Mouse (Mus musculus) kidney, embryonic 14.5 days (tissue): ENCODE measurements around the gene Ralbp1. TPM values are rescaled to one million over a fixed set of nuclear protein-coding genes. Genes with fewer than 3 reads are reported as not detected.

Source experiments
- ATAC-seq: fragments of 200-750 bp; cut with Nextera tagmentation; 2 replicates; pipeline ENCODE4 v1.8.0; 2017; ENCODE audit warnings: moderate number of reproducible peaks, mild to moderate bottlenecking, moderate TSS enrichment, moderate library complexity; ENCODE audit not compliant: low FRiP score, low TSS enrichment
- H3K27ac ChIP-seq: fragments of 300-500 bp; sonication (generic); 2 replicates; pipeline ENCODE4 v1.5.1; 2014; ENCODE audit warnings: low read depth, mild to moderate bottlenecking, low read length, moderate library complexity, mixed read lengths
- H3K27me3 ChIP-seq: fragments of 300-500 bp; sonication (generic); 2 replicates; pipeline ENCODE4 v1.6.1; 2014; ENCODE audit warnings: mild to moderate bottlenecking, low read length; ENCODE audit not compliant: control insufficient read depth, insufficient read depth
- H3K36me3 ChIP-seq: fragments of 300-500 bp; sonication (generic); 2 replicates; pipeline ENCODE4 v1.6.1; 2014; ENCODE audit warnings: low read length, mixed read lengths; ENCODE audit not compliant: control insufficient read depth, insufficient read depth
- H3K4me1 ChIP-seq: fragments of 300-500 bp; sonication (generic); 2 replicates; pipeline ENCODE4 v1.6.1; 2014; ENCODE audit warnings: low read length, mixed read lengths; ENCODE audit not compliant: control insufficient read depth, insufficient read depth
- H3K4me2 ChIP-seq: fragments of 300-500 bp; sonication (generic); replicated peaks from 2 replicates; pipeline ENCODE4 v1.6.1; 2014; ENCODE audit warnings: low read depth, mild to moderate bottlenecking, low read length
- H3K4me3 ChIP-seq: fragments of 300-500 bp; sonication (generic); 2 replicates; pipeline ENCODE4 v1.5.1; 2014; ENCODE audit warnings: mild to moderate bottlenecking, low read length
- H3K9ac ChIP-seq: fragments of 300-500 bp; sonication (generic); 2 replicates; pipeline ENCODE4 v1.6.1; 2014; ENCODE audit warnings: low read depth, mild to moderate bottlenecking, low read length, moderate library complexity
- H3K9me3 ChIP-seq: fragments of 300-500 bp; sonication (generic); 2 replicates; pipeline ENCODE4 v1.6.1; 2016; ENCODE audit warnings: low read length; ENCODE audit not compliant: control insufficient read depth
- WGBS: fragments of 180-500 bp; shearing (Covaris S2); extraction: QIAGEN DNeasy Blood & Tissue Kit; methylation state at CpG from one replicate; pipeline ENCODE4 v1.1.7; 2014; 5-methylcytosine and 5-hydroxymethylcytosine counted together
- polyA plus RNA-seq: library from polyadenylated mRNA; unstranded; fragments of >200 nt; fragmentation: Nextera tagmentation; extraction: Ambion mirVana; gene quantifications from 2 replicates; pipeline ENCODE4 v1.2.1, GENCODE M21; 2014

Ralbp1 gene
- polyA plus RNA-seq, 1 experiment from 2014 or later: 61.3 TPM

DNA sequence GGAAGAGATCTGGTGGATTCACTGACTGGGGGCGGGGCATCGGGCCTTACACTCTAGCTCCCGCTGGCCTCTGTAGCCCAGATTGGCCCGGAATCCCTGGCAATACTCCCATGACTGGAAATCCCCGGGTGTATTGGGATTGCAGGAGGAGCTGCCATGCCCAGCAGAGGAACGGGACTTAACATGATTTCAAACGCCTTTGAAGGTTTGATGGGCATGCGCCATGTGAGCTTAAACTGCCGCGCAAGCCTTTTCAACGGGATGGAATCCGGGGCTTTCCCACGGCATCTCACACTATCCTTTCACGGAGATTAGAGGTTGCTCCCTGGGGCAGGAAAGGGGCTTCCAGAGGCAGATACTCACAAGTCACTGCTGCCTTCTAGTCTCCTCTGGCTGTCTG lies 19.6 kb upstream of the Ralbp1 start:
- Histone ChIP-seq H3K4me1 (peaks cover 7% of the 10 kb centered on the region), H3K36me3 (no peaks in the 10 kb centered on the region), H3K9me3 (peaks cover 2% of the 10 kb centered on the region; the same call in 1 of the 2 replicates), H3K27ac (no peak overlapping the region), H3K4me3 (no peak overlapping the region), H3K9ac (no peak overlapping the region), H3K4me2 (no peak overlapping the region), H3K27me3 (no peaks in the 10 kb centered on the region)
- no peak for ATAC-seq
- 89% methylated on average over 14 of the region's 14 CpGs for WGBS

DNA sequence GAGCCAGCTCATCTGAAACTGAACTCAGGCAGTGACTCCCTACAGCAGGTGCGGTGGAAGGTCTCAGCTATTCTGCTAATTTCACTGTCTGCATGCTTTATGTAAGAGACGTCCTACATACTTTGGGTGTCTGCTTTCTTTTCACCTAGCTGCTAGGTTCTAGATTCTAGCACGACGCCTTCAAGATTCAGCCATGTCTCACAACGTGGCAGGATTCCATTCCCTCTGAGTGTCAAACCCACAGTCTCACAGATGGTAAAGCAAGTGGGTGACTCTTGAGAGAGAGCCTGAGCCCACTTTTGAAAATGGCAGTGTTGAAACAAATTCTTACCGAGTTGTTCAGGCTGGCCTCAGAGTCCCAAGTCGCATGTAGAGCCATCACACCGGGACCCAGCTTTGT lies 18.2 kb upstream of the Ralbp1 start:
- Histone ChIP-seq H3K27me3 (no peaks in the 10 kb centered on the region), H3K36me3 (no peaks in the 10 kb centered on the region), H3K27ac (no peak overlapping the region), H3K4me3 (no peak overlapping the region), H3K9me3 (peaks cover 2% of the 10 kb centered on the region; the same call in 1 of the 2 replicates), H3K4me2 (no peak overlapping the region), H3K4me1 (peaks cover 7% of the 10 kb centered on the region), H3K9ac (no peak overlapping the region)
- 94% methylated on average over 8 of the region's 8 CpGs for WGBS
- no peak for ATAC-seq

DNA sequence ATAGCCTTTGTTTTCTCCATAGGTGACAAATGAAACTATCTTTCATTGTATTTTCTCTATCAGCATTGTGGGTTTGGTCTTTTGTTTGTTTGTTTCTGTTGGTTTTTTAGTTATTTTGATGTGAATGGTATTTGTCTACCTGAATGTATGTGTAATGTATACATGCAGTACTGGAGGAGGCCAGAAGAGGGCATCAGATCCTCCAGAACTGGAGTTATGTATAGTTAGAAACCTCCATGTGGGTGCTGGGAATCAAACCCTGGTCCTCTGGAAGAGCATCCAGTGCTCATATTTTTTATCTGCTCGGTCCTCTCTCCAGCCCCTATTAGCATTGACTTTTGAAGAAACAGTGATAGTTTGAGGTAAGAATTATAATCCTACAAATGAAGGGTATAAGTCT lies 17.4 kb upstream of the Ralbp1 start:
- Histone ChIP-seq H3K4me3 (no peak overlapping the region), H3K27me3 (no peaks in the 10 kb centered on the region), H3K4me2 (no peak overlapping the region), H3K27ac (no peak overlapping the region), H3K9ac (no peak overlapping the region), H3K9me3 (peaks cover 2% of the 10 kb centered on the region; the same call in 1 of the 2 replicates), H3K4me1 (peaks cover 7% of the 10 kb centered on the region), H3K36me3 (no peaks in the 10 kb centered on the region)
- ATAC-seq: no peak
- 92% methylated on average over 1 of the region's 1 CpGs for WGBS

DNA sequence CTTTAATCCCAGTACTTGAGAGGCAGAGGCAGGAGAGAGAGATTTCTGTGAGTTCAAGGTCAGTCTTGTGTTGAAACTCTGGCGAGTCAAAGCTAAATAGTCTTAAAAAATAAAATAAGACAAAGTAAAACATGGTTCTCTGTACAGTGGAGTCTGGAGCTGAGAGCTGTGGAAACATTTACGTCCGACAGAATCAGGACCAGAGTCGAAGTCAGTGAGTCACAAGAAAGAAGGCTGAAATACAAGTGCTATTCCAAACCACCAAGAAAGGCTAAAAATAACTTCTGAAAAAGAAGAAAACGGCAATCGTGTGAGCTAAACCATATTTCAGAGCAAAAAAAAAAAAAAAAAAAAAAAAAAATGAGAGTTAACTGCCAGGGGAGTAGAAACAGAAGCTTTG lies 16.7 kb upstream of the Ralbp1 start:
- no peaks in the 10 kb centered on the region for H3K36me3 ChIP-seq
- peaks cover 7% of the 10 kb centered on the region for H3K4me1 ChIP-seq
- H3K27me3 ChIP-seq: no peaks in the 10 kb centered on the region
- WGBS: 89% methylated on average over 6 of the region's 6 CpGs
- peaks cover 2% of the 10 kb centered on the region; the same call in 1 of the 2 replicates for H3K9me3 ChIP-seq
- no peak overlapping the region for H3K4me3 ChIP-seq
- no peak overlapping the region for H3K9ac ChIP-seq
- no peak overlapping the region for H3K27ac ChIP-seq
- no peak overlapping the region for H3K4me2 ChIP-seq
- no peak for ATAC-seq

DNA sequence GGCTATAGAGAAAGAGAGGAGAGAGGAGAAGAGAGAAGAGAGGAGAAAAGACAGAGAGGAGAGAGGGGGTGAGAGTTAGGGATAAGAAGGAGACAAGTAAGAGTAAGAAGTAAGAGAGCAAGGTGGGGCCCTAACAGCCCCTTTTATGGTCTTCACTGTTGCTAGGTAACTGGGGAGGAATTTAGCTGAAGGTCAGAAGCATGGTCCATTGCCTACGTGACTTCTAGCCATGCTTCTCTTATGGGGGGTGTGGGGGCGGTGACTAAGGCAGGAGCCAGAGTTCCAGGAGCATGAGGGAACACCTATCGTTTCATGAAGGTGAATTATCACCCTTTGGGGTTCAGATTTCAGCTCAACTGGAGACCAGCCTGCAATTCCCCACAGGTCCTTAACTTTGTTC lies 10.4 kb upstream of the Ralbp1 start:
- Histone ChIP-seq H3K4me2 (no peak overlapping the region), H3K4me3 (no peak overlapping the region), H3K9ac (no peak overlapping the region), H3K27ac (no peak overlapping the region), H3K27me3 (no peaks in the 10 kb centered on the region), H3K9me3 (no peaks in the 10 kb centered on the region), H3K36me3 (no peaks in the 10 kb centered on the region), H3K4me1 (no peaks in the 10 kb centered on the region)
- no peak for ATAC-seq
- WGBS: 35% methylated on average over 3 of the region's 3 CpGs

DNA sequence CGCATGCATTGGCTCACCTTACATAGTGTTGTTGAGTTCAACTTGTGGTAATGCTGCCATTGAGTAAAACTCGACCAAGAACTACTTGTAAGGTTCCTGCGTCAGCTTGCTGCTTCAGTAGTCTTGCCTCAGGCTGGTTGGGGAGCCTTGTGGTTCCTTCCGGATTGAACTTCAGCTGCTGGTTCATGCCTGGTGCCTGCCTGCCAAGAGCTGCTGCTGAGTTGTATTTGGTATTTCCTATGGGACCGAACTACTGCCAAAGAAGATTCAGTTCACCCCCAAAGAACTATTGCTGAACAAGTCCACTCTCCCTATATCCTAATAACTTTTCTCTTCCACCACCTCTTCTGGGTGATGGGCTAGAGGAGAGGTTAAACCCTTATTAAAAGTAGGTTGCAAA lies 3.9 kb upstream of the Ralbp1 start:
- no peak overlapping the region for H3K4me3 ChIP-seq
- H3K9ac ChIP-seq: no peak overlapping the region
- no peak overlapping the region for H3K27ac ChIP-seq
- H3K36me3 ChIP-seq: no peaks in the 10 kb centered on the region
- H3K9me3 ChIP-seq: no peaks in the 10 kb centered on the region
- H3K4me2 ChIP-seq: no peak overlapping the region
- 82% methylated on average over 5 of the region's 5 CpGs for WGBS
- H3K4me1 ChIP-seq: peaks cover 10% of the 10 kb centered on the region
- ATAC-seq: no peak
- no peaks in the 10 kb centered on the region for H3K27me3 ChIP-seq

DNA sequence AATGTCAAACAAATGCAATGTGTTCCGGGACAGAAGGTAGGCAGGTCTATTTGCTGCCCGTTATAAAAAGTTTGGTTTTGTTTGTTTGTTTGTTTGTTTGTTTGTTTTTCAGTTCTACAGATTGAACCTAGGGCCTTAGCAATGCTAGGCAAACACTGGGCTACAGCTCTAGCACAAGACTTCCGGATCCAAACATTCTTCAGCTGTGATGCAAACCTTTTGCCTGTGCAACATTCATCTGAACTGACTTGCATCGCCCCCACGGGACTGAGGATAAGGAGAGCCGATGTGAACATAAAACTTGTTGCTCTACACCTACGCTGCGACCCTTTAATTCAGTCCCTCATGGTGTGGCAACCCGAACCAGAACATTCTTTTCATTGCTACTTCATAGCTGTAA lies 973 bp upstream of the Ralbp1 start:
- no peaks in the 10 kb centered on the region for H3K27me3 ChIP-seq
- H3K4me2 ChIP-seq: peak overlapping the region; percentile 87
- H3K9me3 ChIP-seq: no peaks in the 10 kb centered on the region
- H3K4me1 ChIP-seq: peaks cover 30% of the 10 kb centered on the region
- no peak for ATAC-seq
- H3K27ac ChIP-seq: peak overlapping the region; percentile 97; the same call in 1 of the 2 replicates
- 52% methylated on average over 9 of the region's 9 CpGs for WGBS
- peak overlapping the region; percentile 78 for H3K9ac ChIP-seq
- H3K4me3 ChIP-seq: peak overlapping the region; percentile 67
- no peaks in the 10 kb centered on the region for H3K36me3 ChIP-seq

DNA sequence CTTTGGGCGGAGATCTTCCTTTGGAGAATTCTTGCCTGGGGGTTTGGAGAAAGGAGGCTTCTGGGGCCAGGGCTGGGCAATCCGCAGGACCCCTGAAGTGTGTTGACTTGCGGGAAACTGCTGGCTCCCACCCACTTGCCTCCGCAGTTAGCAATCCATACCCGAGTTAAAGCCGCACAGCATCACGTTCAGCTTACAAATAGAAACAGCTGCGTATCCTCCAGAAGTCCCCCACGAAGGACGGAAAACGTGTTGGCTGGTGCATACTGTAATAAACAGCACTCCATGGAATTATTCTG lies 251 bp downstream of the Ralbp1 start:
- Histone ChIP-seq H3K4me2 (peak overlapping the region; percentile 87), H3K4me1 (peaks cover 34% of the 10 kb centered on the region), H3K4me3 (peak overlapping the region; percentile 67), H3K36me3 (no peaks in the 10 kb centered on the region), H3K9ac (peak overlapping the region; percentile 78), H3K9me3 (no peaks in the 10 kb centered on the region), H3K27me3 (no peaks in the 10 kb centered on the region), H3K27ac (peak overlapping the region; percentile 97)
- ATAC-seq: no peak
- 0% methylated on average over 11 of the region's 11 CpGs for WGBS

DNA sequence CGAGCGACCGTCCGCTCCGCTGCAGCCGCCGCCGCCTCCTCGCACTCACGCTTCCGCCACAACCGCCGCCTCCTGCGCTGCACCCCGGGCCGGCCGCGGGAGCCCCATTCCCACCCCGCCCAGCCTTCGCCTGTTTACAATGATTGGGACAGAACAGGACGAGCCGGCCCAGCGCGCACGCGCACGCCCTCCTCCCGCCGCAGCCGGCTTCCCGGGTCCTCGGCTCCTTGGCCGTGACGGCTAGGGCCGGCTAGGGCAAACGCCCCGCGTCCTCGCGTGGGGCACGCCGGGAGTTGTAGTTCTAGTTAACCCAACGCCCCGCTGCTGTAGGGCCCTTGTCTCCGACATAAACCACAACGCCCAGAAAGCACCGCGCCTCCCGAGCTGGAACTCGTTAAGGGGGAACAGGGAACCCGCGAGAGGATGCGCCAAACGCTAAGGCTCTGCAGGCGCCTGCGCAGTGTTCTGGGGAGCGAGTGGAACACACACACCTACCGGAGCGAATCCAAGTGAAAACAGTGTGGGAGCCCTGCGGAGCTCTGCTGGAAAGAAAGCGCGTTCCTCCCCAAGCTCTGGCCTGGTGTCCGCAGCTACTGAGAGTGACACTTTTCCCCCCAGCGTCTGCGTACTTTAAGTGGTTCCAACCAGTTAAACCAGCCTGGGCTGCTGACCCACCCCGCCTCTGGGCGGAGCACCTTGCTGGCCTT lies 754 bp downstream of the Ralbp1 start:
- Histone ChIP-seq H3K27me3 (no peaks in the 10 kb centered on the region), H3K9ac (peak overlapping the region; percentile 78), H3K4me1 (peaks cover 34% of the 10 kb centered on the region), H3K9me3 (no peaks in the 10 kb centered on the region), H3K4me2 (peak overlapping the region; percentile 87), H3K36me3 (no peaks in the 10 kb centered on the region), H3K27ac (peak overlapping the region; percentile 97), H3K4me3 (peak overlapping the region; percentile 67)
- ATAC-seq: peak; percentile 99
- under 1% methylated on average over 64 of the region's 67 CpGs for WGBS
